Mouse (Mus musculus) gonadal fat pad, adult 2 months (tissue): ENCODE measurements around the gene Hes7. TPM values are rescaled to one million over a fixed set of nuclear protein-coding genes. Genes with fewer than 3 reads are reported as not detected.

Source experiments
- DNase-seq: peaks from one replicate; pipeline ENCODE4 v3.0.0-alpha.2; 2012; ENCODE audit warnings: low read depth
- polyA plus RNA-seq: library from polyadenylated mRNA; depleted of rRNA; stranded (reverse); fragments of >200 nt; gene quantifications from 2 replicates; pipeline ENCODE4 v1.2.3, GENCODE M21; 2012; rRNA removed

The Hes7 gene
- polyA plus RNA-seq, 1 experiment = 0.11 TPM

DNA sequence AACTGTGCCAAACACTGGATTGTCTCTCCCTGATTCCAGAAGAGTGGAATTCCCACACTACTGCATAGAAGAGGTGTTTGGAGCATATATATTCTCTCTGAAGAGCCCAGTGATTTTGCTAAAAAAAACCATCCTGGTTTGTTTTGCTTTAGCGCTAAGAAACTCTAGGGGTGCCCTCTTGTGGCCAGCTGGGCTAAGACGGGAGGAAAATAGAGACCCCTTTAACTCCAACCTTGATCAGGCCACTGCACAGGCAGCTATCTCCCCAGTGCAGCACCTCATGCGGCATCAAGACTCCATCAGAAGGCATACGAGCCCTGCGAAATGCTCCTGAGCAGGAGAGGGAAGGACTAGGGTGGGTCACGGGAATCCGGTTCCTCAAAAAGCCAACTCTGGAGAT lies 30.2 kb downstream of the Hes7 start:
- no peak for DNase-seq

DNA sequence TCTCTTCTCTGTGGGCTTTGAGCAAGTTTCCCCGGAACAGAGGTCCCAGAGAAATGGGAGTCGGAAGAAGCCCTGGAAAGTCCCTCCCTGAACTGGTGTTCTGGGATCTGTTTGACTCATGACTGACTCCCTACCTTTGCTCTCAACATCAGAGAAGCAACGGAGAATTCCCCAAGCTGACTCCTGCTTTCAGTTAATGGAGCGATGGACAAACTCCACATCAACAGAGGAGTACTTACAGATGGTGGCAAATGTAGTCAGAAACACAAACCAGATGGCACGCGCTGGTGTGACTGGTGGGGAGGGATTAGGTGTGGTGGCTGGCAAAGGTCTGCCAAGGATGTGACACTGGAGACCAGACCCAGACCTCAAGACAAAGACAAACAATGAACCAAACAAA lies 30.8 kb downstream of the Hes7 start:
- DNase-seq = no peak

DNA sequence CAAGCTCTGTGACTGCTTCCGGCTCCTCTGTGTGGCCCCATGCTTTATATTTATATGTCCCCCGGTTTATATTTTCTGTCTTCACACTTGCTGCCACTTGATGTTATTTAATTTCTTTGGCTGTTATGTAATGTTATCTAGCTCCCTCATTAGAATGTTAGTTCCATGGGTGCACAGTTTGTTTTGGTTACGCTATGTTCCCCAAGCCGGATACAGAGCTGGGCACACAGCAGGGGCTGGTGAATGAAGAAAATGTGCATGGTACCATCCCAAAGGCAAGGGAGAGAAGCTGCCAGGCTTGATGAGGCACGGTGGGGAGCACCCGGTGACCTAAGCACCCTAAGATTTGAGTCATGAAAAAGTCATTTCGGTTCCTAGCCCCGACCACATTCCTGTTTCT lies 33.6 kb downstream of the Hes7 start:
- no peak for DNase-seq

DNA sequence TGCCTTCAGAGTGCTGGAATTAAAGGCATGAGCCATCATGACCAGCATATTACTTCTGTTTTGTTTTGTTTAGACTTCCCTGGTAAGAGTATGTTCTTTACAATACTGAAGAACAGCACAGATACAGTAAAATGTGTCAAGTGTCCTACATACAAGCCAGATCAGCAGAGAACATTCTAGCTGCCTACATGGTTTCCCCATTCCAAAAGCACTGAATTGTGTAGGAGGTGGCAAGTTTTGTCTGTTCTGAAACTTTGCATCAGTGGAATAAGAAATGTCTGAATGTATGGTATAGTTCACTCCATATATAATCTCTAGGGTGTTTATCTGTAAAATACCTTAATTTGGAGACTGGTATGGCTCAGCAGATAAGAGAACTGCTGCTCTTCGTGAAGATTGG lies 35.1 kb downstream of the Hes7 start:
- no peak for DNase-seq

DNA sequence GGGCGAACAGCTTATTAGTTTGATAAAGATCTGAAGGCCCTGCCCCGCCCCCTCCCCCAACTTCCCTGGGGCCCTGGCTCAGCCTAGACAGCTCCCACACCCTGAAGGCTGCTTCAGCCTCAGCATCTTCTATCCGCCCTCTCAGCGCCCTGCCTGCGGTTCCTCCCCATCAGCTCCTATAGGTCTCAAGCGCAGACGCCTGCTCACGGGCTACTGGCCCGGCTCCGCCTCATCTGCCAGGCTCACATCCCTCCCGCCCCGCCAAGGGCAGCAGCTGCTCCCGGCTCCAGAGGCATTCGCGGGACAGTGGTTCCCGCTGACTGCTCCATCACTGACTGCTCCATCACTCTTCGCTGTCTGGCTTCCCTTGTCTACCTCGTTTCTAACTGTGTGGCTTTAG lies 36.6 kb downstream of the Hes7 start, which contains the start of gene Alox12b:
Gene Alox12b, plus strand, starts transcription at position 190 of the 400 bp plus-strand sequence.
- no peak for DNase-seq

DNA sequence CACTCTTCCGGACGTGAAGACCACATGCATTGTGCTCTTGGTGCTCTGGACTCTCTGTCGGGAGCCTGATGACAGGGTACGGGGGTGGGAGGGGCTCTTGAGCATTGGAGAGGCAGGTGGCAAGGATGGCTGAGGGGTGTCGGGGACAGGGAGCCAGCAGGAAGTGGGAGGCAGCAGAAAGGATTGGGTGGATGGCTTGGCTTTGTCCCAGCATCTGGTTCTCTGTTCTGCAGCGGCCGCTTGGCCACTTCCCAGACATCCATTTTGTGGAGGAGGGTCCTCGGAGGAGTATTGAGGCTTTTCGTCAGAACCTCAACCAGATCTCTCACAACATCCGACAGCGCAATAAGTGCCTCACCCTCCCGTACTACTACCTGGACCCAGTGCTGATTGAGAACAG lies 49.1 kb downstream of the Hes7 start:
- DNase-seq = no peak

DNA sequence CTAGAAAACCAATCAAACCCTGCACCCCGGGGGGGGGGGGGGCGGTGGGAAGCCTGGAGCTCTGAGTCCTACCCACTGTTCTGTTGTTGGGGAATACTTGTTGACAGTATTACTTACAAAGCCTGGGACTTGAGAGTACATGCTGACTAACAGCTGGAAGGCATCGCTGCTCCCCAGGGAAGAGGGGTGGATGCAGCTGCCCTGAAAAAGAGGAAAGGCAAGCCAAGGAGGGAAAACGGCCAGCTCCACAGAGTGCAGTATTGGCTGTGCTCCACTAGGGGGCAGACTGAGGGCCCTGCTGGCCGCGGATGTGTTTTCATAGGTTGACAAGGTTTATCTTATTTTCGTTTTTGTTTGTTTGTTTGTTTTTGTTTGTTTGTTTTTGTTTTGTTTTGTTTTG lies 51.4 kb downstream of the Hes7 start:
- DNase-seq = no peak

DNA sequence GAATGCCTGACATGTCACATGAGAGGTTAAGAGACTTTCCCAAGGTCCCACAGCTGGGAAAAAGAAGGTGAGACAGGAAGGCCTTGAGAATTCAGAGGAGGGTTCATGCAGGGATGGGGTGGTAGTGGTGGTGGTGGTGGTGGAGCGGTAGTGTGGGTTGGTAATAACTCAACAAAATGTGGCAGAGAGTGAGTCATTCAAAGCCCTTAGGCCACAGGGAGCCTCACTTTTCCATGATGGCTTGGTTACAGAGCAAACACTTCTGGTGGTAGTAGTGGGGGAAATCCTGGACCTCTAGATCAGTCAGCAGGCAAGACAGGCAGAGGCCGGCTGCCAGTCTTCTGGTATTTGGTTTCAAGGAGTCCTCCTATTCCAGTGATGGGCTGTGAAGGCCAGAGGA lies 52.4 kb downstream of the Hes7 start:
- DNase-seq = no peak

Other genes starting within 250 kb of the Hes7 start
- 63.6 and 82.3 TPM in 2 replicates for gene Ndel1, start 248.5 kb upstream of the Hes7 start, polyA plus RNA-seq
- 0.06 and 0.11 TPM in 2 replicates for gene Rnf222, start 231.9 kb upstream of the Hes7 start, polyA plus RNA-seq
- 2,037 and 2,313 TPM in 2 replicates for gene Rpl26, start 218.8 kb upstream of the Hes7 start, polyA plus RNA-seq
- 1.7 and 1.8 TPM in 2 replicates for gene Odf4, start 193.3 kb upstream of the Hes7 start, polyA plus RNA-seq
- gene Arhgef15, start 162.9 kb upstream of the Hes7 start, polyA plus RNA-seq = 32.3 and 33.0 TPM in 2 replicates
- gene Slc25a35, start 152.3 kb upstream of the Hes7 start, polyA plus RNA-seq = 69.9 and 77.5 TPM in 2 replicates
- gene Rangrf, start 145.2 kb upstream of the Hes7 start, polyA plus RNA-seq = 31.1 and 40.2 TPM in 2 replicates
- 16.2 and 17.7 TPM in 2 replicates for gene Pfas, start 111.9 kb upstream of the Hes7 start, polyA plus RNA-seq
- gene Ctc1, start 104.5 kb upstream of the Hes7 start, polyA plus RNA-seq = 38.6 and 39.8 TPM in 2 replicates
- gene Aurkb, start 74.8 kb upstream of the Hes7 start, polyA plus RNA-seq = 3.1 and 5.1 TPM in 2 replicates
- 18.4 and 23.5 TPM in 2 replicates for gene Borcs6, start 60.7 kb upstream of the Hes7 start, polyA plus RNA-seq
- gene Tmem107, start 49.6 kb upstream of the Hes7 start, polyA plus RNA-seq = 33.2 and 40.1 TPM in 2 replicates
- 97.7 and 139 TPM in 2 replicates for gene Vamp2, start 31.9 kb upstream of the Hes7 start, polyA plus RNA-seq
- 25.9 and 38.6 TPM in 2 replicates for gene Per1, start 25.2 kb upstream of the Hes7 start, polyA plus RNA-seq
- 1.2 TPM in 2 replicates for gene 9130213A22Rik, start 2.2 kb downstream of the Hes7 start, polyA plus RNA-seq
- 4.9 and 5.6 TPM in 2 replicates for gene Aloxe3, start 5.5 kb downstream of the Hes7 start, polyA plus RNA-seq
- not detected in 2 replicates for gene Alox12b, start 36.6 kb downstream of the Hes7 start, polyA plus RNA-seq
- gene Alox8, start 77.4 kb downstream of the Hes7 start, polyA plus RNA-seq = not detected in 2 replicates
- gene Gucy2e, start 116.6 kb downstream of the Hes7 start, polyA plus RNA-seq = 0.04 and 0.05 TPM in 2 replicates
- 6.8 and 7.0 TPM in 2 replicates for gene Cntrob, start 203.4 kb downstream of the Hes7 start, polyA plus RNA-seq
- gene Trappc1, start 203.6 kb downstream of the Hes7 start, polyA plus RNA-seq = 66.2 and 80.4 TPM in 2 replicates
- 0.76 and 0.94 TPM in 2 replicates for gene Kcnab3, start 205.9 kb downstream of the Hes7 start, polyA plus RNA-seq
- 0.66 and 1.5 TPM in 2 replicates for gene Rnf227, start 220.1 kb downstream of the Hes7 start, polyA plus RNA-seq
- 66.3 and 80.2 TPM in 2 replicates for gene Chd3, start 249.0 kb downstream of the Hes7 start, polyA plus RNA-seq